Mouse (Mus musculus): Measurements from ENCODE around the gene Tsn.

DNA sequence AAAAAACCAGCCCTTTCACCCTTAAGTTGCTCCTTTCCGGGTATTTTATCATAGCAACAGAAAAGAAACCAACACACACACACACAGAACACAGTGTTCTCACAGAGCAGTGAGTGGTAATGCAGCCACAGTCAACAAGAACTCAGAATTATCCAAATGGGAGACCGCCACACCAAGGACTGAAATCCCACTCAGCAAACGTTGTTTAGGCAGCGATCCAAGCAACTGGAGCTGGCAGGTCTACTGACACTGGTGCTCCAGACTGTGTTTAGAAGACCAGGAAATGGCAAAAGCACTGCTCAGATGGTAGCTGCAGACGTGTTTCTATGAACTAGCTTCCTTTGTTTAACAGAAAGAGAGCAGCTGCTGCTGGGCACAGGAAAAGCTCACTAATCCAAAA is 16.7 kb downstream of the Tsn start:
- TF ChIP-seq CTCF (IDR thresholded peaks at IDR 0.05; ENCODE audit: borderline replicate concordance, extremely low read depth, insufficient read depth, insufficient read length) (no peak), POLR2A (IDR thresholded peaks at IDR 0.05; ENCODE audit: borderline replicate concordance, extremely low read depth, insufficient read depth, insufficient read length, poor library complexity, severe bottlenecking) (no peak)

Data from brain, embryonic 14.5 days (tissue).